Mouse (Mus musculus) retina, embryonic 14.5 days (tissue): Measurements from ENCODE around the gene Olfr891.
"Not testable (repeated sequence)": the region's sequence is repeated elsewhere in the genome, so short reads cannot be mapped to it uniquely, and the experiment has no call there.

Source experiments
- DNase-seq: peaks from one replicate; pipeline ENCODE4 v3.0.0-alpha.2; 2015; ENCODE audit warnings: low spot score

Gene Olfr891

DNA sequence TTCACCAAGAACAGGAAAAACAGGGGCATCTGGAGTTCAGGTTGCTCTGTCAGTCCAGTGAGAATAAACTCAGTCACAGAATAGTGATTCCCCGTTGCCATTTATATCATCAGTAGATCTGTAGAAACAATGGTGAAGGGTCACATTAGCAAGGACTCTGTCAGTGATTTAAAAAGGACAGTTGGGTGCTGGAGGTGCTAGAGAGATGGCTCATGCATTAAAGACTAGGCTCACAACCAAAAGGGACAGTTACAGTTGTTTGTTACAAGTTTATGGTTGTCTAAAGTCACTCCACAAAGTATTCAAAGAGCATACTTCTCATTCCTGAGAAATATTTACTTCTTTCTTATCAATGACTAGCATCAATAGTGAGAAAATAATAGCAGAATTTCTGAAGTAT lies at the start of gene Olfr891:
Gene Olfr891 (minus strand): TSS at position 101 of the 400 bp plus-strand sequence.
- no peak for DNase-seq

- no peak for DNase-seq
Observed at GRCm38 (mm10) chr9:38217755-38218154, 37.1 kb upstream of the Olfr891 start, which contains the start of gene Olfr894. Gene Olfr894 (plus strand): TSS chr9:38218055.

DNA sequence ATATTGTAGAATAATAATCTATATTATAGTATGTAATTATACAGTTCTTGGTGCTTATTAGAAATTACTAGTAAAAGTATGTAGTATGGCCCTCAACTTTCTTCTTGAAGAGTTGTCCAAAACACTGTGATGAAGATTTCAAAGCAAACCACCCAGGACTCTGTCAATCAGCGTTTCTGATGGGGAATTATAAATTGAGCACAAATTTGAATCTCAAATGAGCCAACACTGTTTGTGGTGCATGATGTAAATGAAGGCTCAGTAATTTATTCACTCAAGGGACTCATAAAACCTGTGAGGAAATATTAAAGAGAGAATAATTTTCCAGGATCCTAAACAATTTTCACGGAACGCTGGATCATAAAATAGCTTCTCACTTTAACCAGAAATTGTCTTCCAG lies 27.4 kb upstream of the Olfr891 start, which contains the start of gene Olfr893:
Gene Olfr893 (plus strand): TSS at position 301 of the 400 bp plus-strand sequence.
- no peak for DNase-seq

DNA sequence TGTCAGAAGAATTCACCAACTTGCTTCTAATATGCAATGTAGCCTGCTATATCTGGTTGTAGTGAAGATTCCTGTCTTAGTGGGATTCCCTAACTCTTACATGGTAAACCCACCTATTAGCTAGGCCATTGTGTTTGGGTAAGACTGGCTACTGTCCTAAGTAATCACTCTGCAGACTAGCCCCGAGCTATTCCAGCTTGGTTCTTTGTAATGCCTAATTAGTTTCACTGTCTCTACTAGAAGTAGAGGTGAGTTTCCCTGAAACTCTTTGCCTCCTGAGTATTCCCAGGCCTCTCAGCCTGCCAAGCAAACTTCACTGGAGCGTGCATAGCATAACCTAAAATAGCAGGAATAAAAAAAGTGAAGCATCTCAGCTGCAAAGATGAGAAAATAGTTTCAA lies 12.3 kb downstream of the Olfr891 start:
- DNase-seq: not testable (repeated sequence)

GRCm38 (mm10) chr9:38142217-38142616 lies 38.4 kb downstream of the Olfr891 start, which contains the start of gene Olfr890:
Gene Olfr890 (plus strand): TSS chr9:38142517.
- DNase-seq: no peak
